Comparison of ENCODE assay signal across 8 mouse cellular contexts in the genomic region with DNA sequence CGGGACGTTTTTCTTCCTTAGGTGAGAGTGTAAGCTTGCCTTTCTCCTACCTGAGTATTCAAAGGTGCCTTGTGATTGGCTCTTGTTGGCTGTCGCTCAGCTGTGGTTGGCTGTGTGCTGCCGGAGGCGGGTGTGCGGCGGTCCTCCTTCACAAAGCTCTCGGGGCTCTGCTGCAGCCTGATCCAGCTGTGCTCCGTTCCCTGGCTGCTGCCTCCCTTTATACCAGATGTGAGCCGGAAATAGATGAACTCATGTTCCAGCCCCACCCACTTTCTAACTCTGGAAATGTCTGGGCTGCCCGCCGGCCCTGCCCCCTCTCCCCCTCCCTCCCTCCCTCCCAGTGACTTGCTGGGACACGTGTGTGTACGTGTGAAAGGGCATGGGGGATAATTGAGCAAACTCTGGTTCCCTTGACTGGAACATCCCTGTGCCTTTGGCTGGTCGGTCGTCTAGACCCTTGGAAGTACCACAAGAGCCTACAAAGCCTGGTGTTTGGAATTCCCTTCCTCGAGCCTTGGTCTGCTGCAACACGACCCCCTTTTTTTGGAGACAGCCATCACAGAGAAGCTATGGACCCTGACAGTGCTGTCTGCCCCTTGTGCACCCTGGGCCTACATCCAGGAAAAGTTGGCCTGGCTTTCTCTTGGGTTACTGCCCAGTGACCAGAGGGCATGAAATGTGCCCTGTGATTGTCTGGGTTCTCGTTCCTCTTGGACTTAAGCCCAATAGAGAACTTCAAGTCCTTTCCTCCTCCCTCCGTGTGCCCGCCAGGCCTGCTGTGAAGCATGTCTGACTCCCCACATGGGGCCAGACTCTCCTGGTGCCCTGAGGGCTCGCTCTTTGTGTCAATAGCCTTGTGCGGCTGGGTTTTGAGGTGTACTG. TPM values are rescaled to one million over a fixed set of nuclear protein-coding genes. Genes with fewer than 3 reads are reported as not detected.
A peak's percentile ranks its signal among the peaks of the same experiment; 100 is the strongest.
DNase-seq lines count a peak whose midpoint lies in the region; ATAC-seq lines count a peak whose summit lies in the region.

Serpine1 (minus strand) TSS at position 190 of the 882 bp plus-strand sequence.

- H3K27ac ChIP-seq in intestine, embryonic 14.5 days (ENCODE audit: low read depth), result peak within 1 kb of the TSS; percentile 57; the same call in 1 of the 2 replicates
- H3K27ac ChIP-seq in limb, embryonic 11.5 days (replicated peaks; ENCODE audit: low read depth, low read length), result peak within 1 kb of the TSS; percentile 25; the same call in 1 of the 2 replicates
- H3K27ac ChIP-seq in midbrain, embryonic 14.5 days (replicated peaks; ENCODE audit: low read depth, low read length), result 0 out of 2 replicates have a peak within 1 kb of the TSS, but pooled peaks have one; percentile 20
- peak within 1 kb of the TSS; percentile 80 for H3K27ac ChIP-seq in stomach, embryonic 15.5 days

- DNase-seq in urinary bladder, adult 18-20 months (ENCODE audit: low spot score in 2 of 2), result peak; percentile 64 to 81
- no peak for DNase-seq in urinary bladder, postnatal 10 days (ENCODE audit: low spot score)
- DNase-seq in embryo, embryonic 11.5 days (ENCODE audit: low read depth, low spot score), result peak; percentile 54
- DNase-seq in gonadal fat pad, adult 2 months (ENCODE audit: low read depth), result peak; percentile 77
- DNase-seq in intestine, embryonic 14.5 days (ENCODE audit: low spot score), result peak; percentile 80
- peak; percentile 85 for DNase-seq in limb, embryonic 11.5 days (ENCODE audit: low spot score)
- DNase-seq in midbrain, embryonic 14.5 days, result peak; percentile 83

- peak within 1 kb of the TSS; percentile 15 for H3K4me3 ChIP-seq in intestine, embryonic 14.5 days (ENCODE audit: low read depth, low read length)
- H3K4me3 ChIP-seq in limb, embryonic 11.5 days (ENCODE audit: low read depth, low read length), result 0 out of 2 replicates have a peak within 1 kb of the TSS, but pooled peaks have one; percentile 17
- H3K4me3 ChIP-seq in midbrain, embryonic 14.5 days (replicated peaks; ENCODE audit: low read depth, low read length), result peak within 1 kb of the TSS; percentile 19
- peak within 1 kb of the TSS; percentile 20 for H3K4me3 ChIP-seq in stomach, embryonic 15.5 days (replicated peaks)

- no peaks in the 10 kb centered on the region for H3K36me3 ChIP-seq in intestine, embryonic 14.5 days (ENCODE audit: control insufficient read depth, insufficient read depth, low read length)
- H3K36me3 ChIP-seq in limb, embryonic 11.5 days (ENCODE audit: control insufficient read depth, insufficient read depth, low read length), result no peaks in the 10 kb centered on the region
- no peaks in the 10 kb centered on the region for H3K36me3 ChIP-seq in midbrain, embryonic 14.5 days (ENCODE audit: control insufficient read depth, insufficient read depth, low read length)
- H3K36me3 ChIP-seq in stomach, embryonic 15.5 days, result no peaks in the 10 kb centered on the region

- H3K27me3 ChIP-seq in intestine, embryonic 14.5 days (replicated peaks; ENCODE audit: control insufficient read depth, insufficient read depth, low read length), result no peaks in the 10 kb centered on the region
- H3K27me3 ChIP-seq in limb, embryonic 11.5 days (ENCODE audit: control insufficient read depth, insufficient read depth, low read length), result no peaks in the 10 kb centered on the region
- no peaks in the 10 kb centered on the region for H3K27me3 ChIP-seq in midbrain, embryonic 14.5 days (ENCODE audit: control insufficient read depth, insufficient read depth, low read length)
- H3K27me3 ChIP-seq in stomach, embryonic 15.5 days (replicated peaks), result no peaks in the 10 kb centered on the region

- WGBS in intestine, embryonic 14.5 days, result 20% methylated on average over 23 of the region's 23 CpGs
- 23% methylated on average over 23 of the region's 23 CpGs for WGBS in limb, embryonic 11.5 days
- 20% methylated on average over 23 of the region's 23 CpGs for WGBS in midbrain, embryonic 14.5 days
- WGBS in stomach, embryonic 15.5 days, result 18% methylated on average over 23 of the region's 23 CpGs

- H3K9ac ChIP-seq in intestine, embryonic 14.5 days (ENCODE audit: low read length), result no peak within 1 kb of the TSS
- peak within 1 kb of the TSS; percentile 52 for H3K9ac ChIP-seq in limb, embryonic 11.5 days (ENCODE audit: low read length)
- H3K9ac ChIP-seq in midbrain, embryonic 14.5 days (replicated peaks; ENCODE audit: low read length), result peak within 1 kb of the TSS; percentile 28
- H3K9ac ChIP-seq in stomach, embryonic 15.5 days, result no peak within 1 kb of the TSS

- peaks cover 22% of the 10 kb centered on the region; the same call in 1 of the 2 replicates for H3K4me1 ChIP-seq in intestine, embryonic 14.5 days (replicated peaks; ENCODE audit: control insufficient read depth, insufficient read depth, low read length)
- peaks cover 7% of the 10 kb centered on the region for H3K4me1 ChIP-seq in limb, embryonic 11.5 days (ENCODE audit: control insufficient read depth, insufficient read depth, low read length)
- no peaks in the 10 kb centered on the region for H3K4me1 ChIP-seq in midbrain, embryonic 14.5 days (ENCODE audit: control insufficient read depth, insufficient read depth, low read length)
- peaks cover 22% of the 10 kb centered on the region for H3K4me1 ChIP-seq in stomach, embryonic 15.5 days

- H3K4me2 ChIP-seq in intestine, embryonic 14.5 days (ENCODE audit: low read length), result peak within 1 kb of the TSS; percentile 50
- H3K4me2 ChIP-seq in limb, embryonic 11.5 days (ENCODE audit: low read depth, severe bottlenecking), result peak within 1 kb of the TSS; percentile 54
- peak within 1 kb of the TSS; percentile 50 for H3K4me2 ChIP-seq in midbrain, embryonic 14.5 days (ENCODE audit: low read length)
- H3K4me2 ChIP-seq in stomach, embryonic 15.5 days, result peak within 1 kb of the TSS; percentile 49

- H3K9me3 ChIP-seq in intestine, embryonic 14.5 days (ENCODE audit: control insufficient read depth, low read length), result no peaks in the 10 kb centered on the region
- H3K9me3 ChIP-seq in limb, embryonic 11.5 days (ENCODE audit: control insufficient read depth, low read length), result no peaks in the 10 kb centered on the region; the same call in 1 of the 2 replicates
- H3K9me3 ChIP-seq in midbrain, embryonic 14.5 days (ENCODE audit: control insufficient read depth, low read length), result no peaks in the 10 kb centered on the region
- no peaks in the 10 kb centered on the region for H3K9me3 ChIP-seq in stomach, embryonic 15.5 days

- peak; percentile 92 for ATAC-seq in intestine, embryonic 14.5 days (replicated peaks; ENCODE audit: low FRiP score, low TSS enrichment, low read depth)
- peak; percentile 97 for ATAC-seq in limb, embryonic 11.5 days (ENCODE audit: insufficient number of reproducible peaks, low FRiP score, low TSS enrichment, low read depth)
- ATAC-seq in midbrain, embryonic 14.5 days (ENCODE audit: low FRiP score, low TSS enrichment), result peak; percentile 78
- ATAC-seq in stomach, embryonic 15.5 days (ENCODE audit: insufficient read depth, low FRiP score, low read depth), result peak; percentile 88

RNA-seq across cellular contexts. Expression of gene Serpine1, which starts in this region (rescaled TPM):
- 6.6 and 9.2 TPM in 2 replicates for polyA plus RNA-seq in gonadal fat pad, adult 2 months (2012; rRNA removed)
- polyA plus RNA-seq in intestine, embryonic 14.5 days (2014; fragmentation: Nextera tagmentation; extraction: Ambion mirVana), result 0.34 and 0.36 TPM in 2 replicates
- polyA plus RNA-seq in limb, embryonic 11.5 days (2014; fragmentation: Nextera tagmentation; extraction: Ambion mirVana), result 0.16 and 0.52 TPM in 2 replicates
- polyA plus RNA-seq in midbrain, embryonic 14.5 days (2014; fragmentation: Nextera tagmentation; extraction: Ambion mirVana), result 0.26 and 0.28 TPM in 2 replicates
- polyA plus RNA-seq in stomach, embryonic 15.5 days (2015; fragmentation: Nextera tagmentation; extraction: Ambion mirVana), result 0.12 and 0.35 TPM in 2 replicates

Comparison
In these comparisons a context has a peak if more than half of its experiments do, and no peak if none do; other contexts are left out.
1. Peak in DNase-seq, ATAC-seq, H3K4me3 ChIP-seq, H3K27ac ChIP-seq and H3K4me2 ChIP-seq in intestine, embryonic 14.5 days; RNA of the gene not detected or under 1 TPM.
2. Peak in DNase-seq, ATAC-seq, H3K4me3 ChIP-seq, H3K27ac ChIP-seq, H3K9ac ChIP-seq and H3K4me2 ChIP-seq in limb, embryonic 11.5 days; RNA of the gene not detected or under 1 TPM.
3. Peak in DNase-seq, ATAC-seq, H3K4me3 ChIP-seq, H3K27ac ChIP-seq, H3K9ac ChIP-seq and H3K4me2 ChIP-seq in midbrain, embryonic 14.5 days; RNA of the gene not detected or under 1 TPM.
4. Peak in ATAC-seq, H3K4me3 ChIP-seq, H3K27ac ChIP-seq and H3K4me2 ChIP-seq in stomach, embryonic 15.5 days; RNA of the gene not detected or under 1 TPM.
5. H3K27ac ChIP-seq: peak in every context shown above with its lines; median percentile 80 in stomach, embryonic 15.5 days; 57 in intestine, embryonic 14.5 days; 25 in limb, embryonic 11.5 days; 20 in midbrain, embryonic 14.5 days.